Mouse (Mus musculus): ENCODE measurements at regions not wholly inside any gene's neighbourhood (a gene's known extent, or its start where the extent isn't known, plus 50 kb on each side); places are given as distances from the start of the nearest gene placed in this dataset.

DNA sequence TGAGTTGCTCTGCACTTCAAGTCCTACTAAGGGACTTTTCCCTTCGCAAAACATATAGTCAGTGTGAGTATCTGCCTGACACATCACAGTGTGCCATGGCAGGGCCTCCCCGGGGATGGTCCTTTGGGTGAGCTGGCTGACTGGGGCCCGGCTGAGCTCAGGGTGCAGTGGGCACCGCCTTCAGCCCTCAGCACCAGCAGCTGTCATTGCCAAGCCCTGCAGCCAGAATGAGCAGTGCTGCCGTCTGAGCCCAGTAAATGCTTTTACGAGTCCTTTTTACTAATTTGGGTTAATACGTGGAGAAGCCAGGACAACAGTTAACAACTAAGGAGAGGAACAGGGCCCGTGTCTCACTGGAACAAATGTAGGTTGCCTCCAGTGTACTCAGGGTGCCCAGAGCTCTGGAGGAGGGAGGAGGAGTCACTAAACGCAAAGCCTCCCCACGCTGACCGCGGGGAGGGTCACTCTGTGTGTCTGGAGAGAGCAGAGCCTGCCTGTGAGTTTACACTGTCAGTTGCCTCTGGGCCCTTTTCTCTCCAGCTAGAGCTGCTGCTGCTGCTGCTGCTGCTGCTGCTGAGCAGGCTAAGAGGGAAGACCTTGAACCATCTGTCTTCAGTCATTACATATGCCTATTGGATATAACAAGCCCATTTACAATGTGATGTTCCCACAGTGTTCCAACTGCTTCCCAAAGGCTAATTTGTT is 60.1 kb upstream of the Vps8 start:
- no peak for DNase-seq

DNA sequence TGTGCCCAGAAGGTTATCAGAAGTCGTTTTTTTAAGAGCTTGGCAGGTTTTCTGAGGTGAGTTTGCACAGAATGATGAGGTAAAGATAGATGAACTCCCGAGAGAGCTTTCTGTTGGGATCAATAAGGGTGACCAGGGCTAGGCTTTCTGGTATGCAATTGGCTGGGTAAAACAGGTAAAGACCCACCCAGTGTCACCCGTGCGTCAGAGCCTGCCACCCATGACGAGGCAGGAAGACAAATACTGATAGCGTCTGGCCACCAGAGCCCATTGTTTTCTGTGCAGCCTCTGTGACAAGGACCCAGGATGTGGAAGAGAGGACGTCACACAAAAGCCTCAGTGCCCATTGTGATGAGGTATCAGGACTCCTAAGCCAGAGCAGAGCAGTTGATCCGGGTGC is 58.0 kb upstream of the Vps8 start:
- DNase-seq: no peak

DNA sequence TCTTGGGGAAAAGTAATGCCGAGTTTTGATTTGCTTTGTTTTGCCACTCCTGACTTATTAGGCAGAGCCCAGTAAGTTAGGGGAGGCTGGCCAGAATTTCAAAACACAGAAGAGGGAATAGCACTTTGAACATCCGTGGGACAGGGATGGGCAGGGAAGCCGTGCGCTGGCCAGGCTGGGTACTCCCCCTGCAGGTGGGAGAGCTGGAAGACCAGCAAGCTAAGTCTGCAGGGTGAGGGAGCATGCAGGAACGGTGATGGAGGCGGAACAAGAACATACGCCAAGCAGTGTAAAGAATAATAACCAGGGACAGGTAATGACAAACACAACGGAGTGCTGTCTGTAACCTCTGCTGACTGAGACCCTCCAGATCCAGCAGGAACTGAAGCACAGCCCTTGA is 55.5 kb upstream of the Vps8 start:
- DNase-seq: peak; percentile 41 to 62

DNA sequence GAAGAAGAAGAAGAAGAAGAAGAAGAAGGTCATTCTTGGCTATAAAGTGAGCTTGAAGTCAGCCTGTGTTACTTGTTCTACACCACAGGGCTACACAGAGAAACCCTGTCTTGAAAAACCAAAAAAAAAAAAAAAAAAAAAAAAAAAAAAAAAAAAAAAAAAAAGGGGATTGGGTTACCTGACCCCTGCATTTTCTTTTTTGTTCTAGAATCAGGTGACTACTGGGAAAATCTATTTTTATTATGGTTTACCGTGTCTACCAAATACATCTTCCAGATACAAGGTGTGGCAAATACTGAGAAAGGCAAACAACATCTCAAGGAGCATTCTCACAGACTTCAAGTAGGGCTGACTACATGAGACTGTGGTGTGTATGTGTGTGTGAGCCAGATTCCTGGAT is 54.1 kb upstream of the Vps8 start:
- DNase-seq: no peak

DNA sequence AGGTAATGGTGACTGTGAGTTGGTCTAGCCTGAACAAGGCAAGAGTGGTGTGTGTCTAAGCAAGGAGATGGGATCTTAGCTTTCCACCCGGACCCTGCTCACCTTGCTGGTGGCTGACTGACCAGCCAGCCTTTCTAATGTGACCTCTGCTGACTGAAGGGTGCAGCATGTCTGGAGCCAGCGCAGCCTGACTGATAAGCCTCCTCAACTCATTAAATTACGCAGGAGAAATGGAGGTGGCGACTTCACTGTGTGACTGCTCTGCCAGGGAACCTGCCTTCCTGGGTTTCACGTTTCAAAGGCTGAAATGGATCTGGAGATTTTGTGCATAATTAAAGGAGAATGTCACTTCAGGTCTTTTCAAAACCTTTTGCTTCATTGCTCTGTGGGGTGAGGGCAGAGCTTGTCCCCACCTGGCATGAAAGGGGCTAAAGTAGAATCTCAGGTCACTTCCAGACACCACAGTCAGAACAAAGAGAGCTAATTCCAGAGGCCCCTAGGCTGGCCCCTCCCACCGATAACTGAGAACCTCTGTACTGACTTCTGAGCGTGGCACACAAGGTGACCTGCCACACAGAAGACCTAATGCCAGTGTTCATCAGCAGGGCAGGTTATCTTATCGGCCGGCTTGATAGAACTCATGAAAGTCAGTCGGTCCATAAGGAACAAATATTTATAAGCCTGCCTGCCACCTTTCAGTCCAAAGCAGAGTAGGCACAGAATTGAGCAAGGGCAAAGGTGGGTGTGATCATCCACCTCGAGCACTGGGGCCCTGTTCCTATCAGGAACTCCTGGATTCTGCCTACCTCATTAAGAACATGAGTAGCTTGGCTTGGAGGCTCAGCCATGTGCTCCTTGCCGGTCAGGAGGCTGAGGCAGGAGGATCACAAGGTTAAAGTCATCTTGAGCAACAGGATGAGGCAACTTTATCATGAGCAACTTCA is 53.1 kb upstream of the Vps8 start:
- no peak for DNase-seq

Measured in lung, adult 18-20 months (tissue).